Mouse (Mus musculus) forebrain, embryonic 12.5 days (tissue): ENCODE measurements around the gene Stmn1. TPM values are rescaled to one million over a fixed set of nuclear protein-coding genes. Genes with fewer than 3 reads are reported as not detected.

Experiments used
- ATAC-seq: fragments of 200-750 bp; cut with Nextera tagmentation; 2 replicates; pipeline ENCODE4 v1.8.0; 2017; ENCODE audit warnings: moderate TSS enrichment; ENCODE audit not compliant: low FRiP score
- H3K27ac ChIP-seq: fragments of 300-500 bp; sonication (generic); 2 replicates; pipeline ENCODE4 v1.5.1; 2016; ENCODE audit warnings: mild to moderate bottlenecking
- H3K27me3 ChIP-seq: fragments of 300-500 bp; sonication (generic); 2 replicates; pipeline ENCODE4 v1.6.1; 2016; ENCODE audit warnings: mild to moderate bottlenecking
- H3K36me3 ChIP-seq: fragments of 300-500 bp; sonication (generic); replicated peaks from 2 replicates; pipeline ENCODE4 v1.6.1; 2016; ENCODE audit warnings: mild to moderate bottlenecking
- H3K4me1 ChIP-seq: fragments of 300-500 bp; sonication (generic); 2 replicates; pipeline ENCODE4 v1.6.1; 2016
- H3K4me2 ChIP-seq: fragments of 300-500 bp; sonication (generic); 2 replicates; pipeline ENCODE4 v1.6.1; 2016; ENCODE audit warnings: mild to moderate bottlenecking, moderate library complexity
- H3K4me3 ChIP-seq: fragments of 300-500 bp; sonication (generic); replicated peaks from 2 replicates; pipeline ENCODE4 v1.5.1; 2016; ENCODE audit warnings: mild to moderate bottlenecking
- H3K9ac ChIP-seq: fragments of 300-500 bp; sonication (generic); 2 replicates; pipeline ENCODE4 v1.6.1; 2016; ENCODE audit warnings: mild to moderate bottlenecking
- H3K9me3 ChIP-seq: fragments of 300-500 bp; sonication (generic); 2 replicates; pipeline ENCODE4 v1.6.1; 2016
- WGBS: fragments of 180-500 bp; shearing (Covaris S2); methylation state at CpG from one replicate; pipeline ENCODE4 v1.1.7; 2016; 5-methylcytosine and 5-hydroxymethylcytosine counted together
- polyA plus RNA-seq: library from polyadenylated mRNA; unstranded; fragments of >200 nt; fragmentation: Nextera tagmentation; extraction: Ambion mirVana; gene quantifications from 2 replicates; pipeline ENCODE4 v1.2.1, GENCODE M21; 2016

The Stmn1 gene
- 4,517 and 4,745 TPM in 2 replicates for polyA plus RNA-seq

GRCm38 (mm10) chr4:134468215-134468575 is at the start of gene Stmn1:
Gene Stmn1 (plus strand): TSS chr4:134468320.
- under 1% methylated on average over 31 of the region's 31 CpGs for WGBS
- Histone ChIP-seq H3K27me3 (no peaks in the 10 kb centered on the region), H3K4me1 (peaks cover 44% of the 10 kb centered on the region), H3K36me3 (peaks cover 26% of the 10 kb centered on the region), H3K9ac (peak within 1 kb of the TSS; percentile 99), H3K4me2 (peak within 1 kb of the TSS; percentile 82), H3K4me3 (peak within 1 kb of the TSS; percentile 94), H3K9me3 (no peaks in the 10 kb centered on the region), H3K27ac (peak within 1 kb of the TSS; percentile 99)
- ATAC-seq, result peak; percentile 95

GRCm38 (mm10) chr4:134421971-134422370 is 46.1 kb upstream of the Stmn1 start:
- WGBS, result 72% methylated on average over 11 of the region's 11 CpGs
- H3K4me2 ChIP-seq, result no peak overlapping the region
- H3K27me3 ChIP-seq, result no peaks in the 10 kb centered on the region
- no peaks in the 10 kb centered on the region for H3K4me1 ChIP-seq
- no peak for ATAC-seq
- no peaks in the 10 kb centered on the region for H3K9me3 ChIP-seq
- no peak overlapping the region for H3K9ac ChIP-seq
- peaks cover 3% of the 10 kb centered on the region; the same call in 1 of the 2 replicates for H3K36me3 ChIP-seq
- H3K27ac ChIP-seq, result no peak overlapping the region
- H3K4me3 ChIP-seq, result no peak overlapping the region

DNA sequence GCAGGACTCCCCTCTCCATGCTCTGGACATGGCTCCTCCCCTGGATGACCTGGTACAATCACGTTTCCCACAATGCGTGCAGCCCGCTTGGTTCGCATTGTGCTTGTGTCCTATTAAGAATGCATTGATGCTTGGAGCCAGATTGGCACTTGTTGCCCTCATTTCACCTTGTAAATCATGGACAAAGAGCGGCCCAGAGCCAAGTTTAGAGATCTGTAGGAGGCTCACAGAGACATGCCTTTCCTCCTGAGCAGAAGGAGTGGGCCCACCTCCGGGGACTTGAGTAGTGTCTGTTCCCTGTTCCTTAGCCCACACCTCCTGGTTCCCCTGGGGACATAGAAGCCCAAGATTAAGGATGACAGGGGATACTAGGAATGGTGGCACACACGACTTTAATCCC is 44.2 kb upstream of the Stmn1 start:
- 76% methylated on average over 7 of the region's 7 CpGs for WGBS
- Histone ChIP-seq H3K27ac (no peak overlapping the region), H3K4me1 (no peaks in the 10 kb centered on the region), H3K9me3 (no peaks in the 10 kb centered on the region), H3K4me2 (no peak overlapping the region), H3K4me3 (no peak overlapping the region), H3K9ac (no peak overlapping the region), H3K36me3 (peaks cover 3% of the 10 kb centered on the region; the same call in 1 of the 2 replicates), H3K27me3 (no peaks in the 10 kb centered on the region)
- no peak for ATAC-seq

DNA sequence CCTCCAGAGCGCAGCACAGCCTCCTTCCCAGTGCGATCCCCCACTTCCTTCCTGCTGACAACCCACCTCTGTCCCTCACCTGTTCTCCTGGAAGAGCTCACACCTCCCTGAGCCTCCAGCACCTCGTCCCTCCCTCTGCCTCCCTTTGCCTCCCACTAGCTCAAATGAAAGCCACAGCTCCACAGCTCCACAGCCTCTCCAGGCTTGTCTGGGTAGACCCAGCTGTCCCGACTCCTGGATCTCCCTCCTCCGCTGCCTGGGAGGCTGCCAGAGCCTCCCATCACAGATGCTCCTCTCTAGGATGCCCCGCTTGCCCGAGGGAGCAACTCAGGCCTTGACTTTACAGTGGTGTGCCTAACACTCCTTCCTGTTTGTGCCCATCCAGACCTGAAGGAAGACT is 43.0 kb upstream of the Stmn1 start:
- no peak for ATAC-seq
- Histone ChIP-seq H3K27ac (no peak overlapping the region), H3K4me1 (peaks cover 6% of the 10 kb centered on the region)

GRCm38 (mm10) chr4:134430381-134431004 is 37.6 kb upstream of the Stmn1 start:
- no peaks in the 10 kb centered on the region for H3K36me3 ChIP-seq
- H3K27ac ChIP-seq, result peak overlapping the region; percentile 92
- 0 out of 2 replicates have a peak overlapping the region, but pooled peaks have one; percentile 8 for H3K9ac ChIP-seq
- no peaks in the 10 kb centered on the region for H3K9me3 ChIP-seq
- H3K27me3 ChIP-seq, result no peaks in the 10 kb centered on the region
- H3K4me2 ChIP-seq, result peak overlapping the region; percentile 17
- no peak overlapping the region for H3K4me3 ChIP-seq
- 39% methylated on average over 23 of the region's 23 CpGs for WGBS
- H3K4me1 ChIP-seq, result peaks cover 19% of the 10 kb centered on the region
- ATAC-seq, result peak; percentile 65

More for the DNA sequence above, 43.0 kb upstream of the Stmn1 start:
- Histone ChIP-seq H3K36me3 (peaks cover 3% of the 10 kb centered on the region; the same call in 1 of the 2 replicates), H3K9me3 (no peaks in the 10 kb centered on the region), H3K4me3 (no peak overlapping the region), H3K4me2 (no peak overlapping the region), H3K9ac (no peak overlapping the region), H3K27me3 (no peaks in the 10 kb centered on the region)
- WGBS, result 81% methylated on average over 7 of the region's 7 CpGs

GRCm38 (mm10) chr4:134432686-134433360 is 35.3 kb upstream of the Stmn1 start:
- Histone ChIP-seq H3K4me1 (peaks cover 23% of the 10 kb centered on the region), H3K27ac (no peak overlapping the region), H3K9ac (no peak overlapping the region), H3K9me3 (no peaks in the 10 kb centered on the region), H3K4me3 (no peak overlapping the region), H3K4me2 (no peak overlapping the region), H3K36me3 (no peaks in the 10 kb centered on the region), H3K27me3 (no peaks in the 10 kb centered on the region)
- ATAC-seq, result no peak
- WGBS, result 90% methylated on average over 15 of the region's 15 CpGs

DNA sequence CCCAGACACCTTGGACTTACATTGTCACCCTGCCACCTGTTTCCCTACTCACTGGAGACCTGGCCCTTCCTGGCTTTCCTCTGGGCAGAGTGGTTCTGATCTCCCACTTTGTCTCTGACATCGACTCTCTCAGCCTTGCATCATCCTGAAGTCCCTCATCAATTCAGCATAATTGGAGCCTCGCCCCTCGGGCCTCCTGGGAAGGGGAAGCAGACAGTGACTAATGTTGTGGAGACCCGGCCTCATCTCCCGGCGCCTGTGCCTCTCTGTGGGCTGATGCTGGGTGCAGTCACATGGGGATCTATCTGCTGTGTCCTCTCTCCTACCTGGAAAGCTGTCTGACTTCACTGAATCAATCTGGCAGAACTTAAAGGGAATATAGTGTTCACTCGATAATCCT is 31.9 kb upstream of the Stmn1 start:
- H3K27me3 ChIP-seq, result no peaks in the 10 kb centered on the region
- no peak overlapping the region for H3K4me2 ChIP-seq
- ATAC-seq, result no peak
- H3K9ac ChIP-seq, result no peak overlapping the region
- no peak overlapping the region for H3K4me3 ChIP-seq
- H3K9me3 ChIP-seq, result no peaks in the 10 kb centered on the region
- 61% methylated on average over 7 of the region's 7 CpGs for WGBS
- peaks cover 6% of the 10 kb centered on the region for H3K4me1 ChIP-seq
- no peaks in the 10 kb centered on the region for H3K36me3 ChIP-seq
- no peak overlapping the region for H3K27ac ChIP-seq

DNA sequence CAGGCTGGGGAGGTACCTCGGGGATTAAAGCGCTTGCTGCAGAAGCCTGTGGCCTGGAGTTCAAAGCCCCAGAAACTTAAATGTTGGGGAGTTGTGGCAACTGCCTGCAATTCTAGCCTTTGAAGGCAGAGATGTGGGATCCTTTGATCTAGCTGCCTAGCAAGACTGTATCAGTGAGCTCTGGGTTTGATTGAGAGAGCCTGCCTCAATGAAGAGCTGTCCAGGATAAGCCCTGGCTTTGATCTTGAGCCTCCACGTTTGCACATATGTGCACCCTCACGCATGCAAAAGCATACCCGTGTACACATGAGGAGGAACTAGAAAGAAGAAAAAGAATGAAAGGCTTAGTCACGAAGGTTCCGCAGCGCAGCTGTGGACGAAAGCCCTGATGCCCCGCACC is 31.5 kb upstream of the Stmn1 start:
- no peak for ATAC-seq
- no peaks in the 10 kb centered on the region for H3K9me3 ChIP-seq
- 0 out of 2 replicates have a peak overlapping the region, but pooled peaks have one; percentile 15 for H3K27ac ChIP-seq
- H3K27me3 ChIP-seq, result no peaks in the 10 kb centered on the region
- H3K4me1 ChIP-seq, result peaks cover 4% of the 10 kb centered on the region; the same call in 1 of the 2 replicates
- no peak overlapping the region for H3K9ac ChIP-seq
- WGBS, result 72% methylated on average over 10 of the region's 10 CpGs
- no peak overlapping the region for H3K4me2 ChIP-seq
- H3K4me3 ChIP-seq, result no peak overlapping the region
- no peaks in the 10 kb centered on the region for H3K36me3 ChIP-seq

GRCm38 (mm10) chr4:134439119-134439518 is 29.0 kb upstream of the Stmn1 start:
- no peaks in the 10 kb centered on the region for H3K27me3 ChIP-seq
- H3K4me3 ChIP-seq, result no peak overlapping the region
- H3K9ac ChIP-seq, result no peak overlapping the region
- no peak overlapping the region for H3K27ac ChIP-seq
- H3K4me2 ChIP-seq, result no peak overlapping the region
- H3K9me3 ChIP-seq, result no peaks in the 10 kb centered on the region
- no peaks in the 10 kb centered on the region for H3K36me3 ChIP-seq
- peaks cover 4% of the 10 kb centered on the region; the same call in 1 of the 2 replicates for H3K4me1 ChIP-seq
- ATAC-seq, result no peak
- WGBS, result 77% methylated on average over 3 of the region's 3 CpGs

GRCm38 (mm10) chr4:134439919-134440318 is 28.2 kb upstream of the Stmn1 start:
- no peak overlapping the region for H3K4me2 ChIP-seq
- WGBS, result 92% methylated on average over 4 of the region's 4 CpGs
- no peaks in the 10 kb centered on the region for H3K9me3 ChIP-seq
- no peaks in the 10 kb centered on the region for H3K27me3 ChIP-seq
- H3K4me1 ChIP-seq, result peaks cover 4% of the 10 kb centered on the region; the same call in 1 of the 2 replicates
- H3K9ac ChIP-seq, result no peak overlapping the region
- ATAC-seq, result no peak
- no peak overlapping the region for H3K27ac ChIP-seq
- no peaks in the 10 kb centered on the region for H3K36me3 ChIP-seq
- H3K4me3 ChIP-seq, result no peak overlapping the region

- no peaks in the 10 kb centered on the region for H3K27me3 ChIP-seq
- no peak overlapping the region for H3K27ac ChIP-seq
- H3K4me2 ChIP-seq, result no peak overlapping the region
- 88% methylated on average over 4 of the region's 4 CpGs for WGBS
- H3K36me3 ChIP-seq, result no peaks in the 10 kb centered on the region
- H3K9me3 ChIP-seq, result no peaks in the 10 kb centered on the region
- ATAC-seq, result no peak
- 0 out of 2 replicates have a peak, but pooled peaks cover 6% of the 10 kb centered on the region for H3K4me1 ChIP-seq
- no peak overlapping the region for H3K9ac ChIP-seq
- no peak overlapping the region for H3K4me3 ChIP-seq
Measured at GRCm38 (mm10) chr4:134442216-134442615, 25.9 kb upstream of the Stmn1 start.

DNA sequence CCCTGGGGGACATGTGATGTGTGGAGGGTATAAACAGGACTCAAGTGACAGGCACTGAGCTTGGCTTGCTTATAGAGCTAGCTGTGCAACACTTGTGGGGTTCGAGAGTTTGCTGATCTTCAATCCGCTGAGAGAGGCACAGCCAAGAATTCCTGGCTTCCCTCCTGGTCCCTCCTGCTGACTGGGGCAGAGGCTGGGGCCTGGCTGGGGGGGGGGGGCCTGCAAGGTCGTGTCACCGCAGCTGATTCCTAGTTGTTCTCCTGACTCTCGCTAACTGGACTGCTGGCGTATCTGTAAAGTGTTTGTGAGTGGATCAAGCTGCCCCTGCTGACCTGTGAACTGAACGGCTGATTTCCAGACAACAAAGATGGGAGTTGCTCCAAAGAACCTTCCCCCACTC is 24.5 kb upstream of the Stmn1 start:
- Histone ChIP-seq H3K4me2 (no peak overlapping the region), H3K9ac (no peak overlapping the region), H3K27me3 (no peaks in the 10 kb centered on the region), H3K4me3 (no peak overlapping the region), H3K36me3 (no peaks in the 10 kb centered on the region), H3K4me1 (peaks cover 15% of the 10 kb centered on the region), H3K9me3 (no peaks in the 10 kb centered on the region), H3K27ac (no peak overlapping the region)
- ATAC-seq, result no peak
- WGBS, result 57% methylated on average over 7 of the region's 7 CpGs

DNA sequence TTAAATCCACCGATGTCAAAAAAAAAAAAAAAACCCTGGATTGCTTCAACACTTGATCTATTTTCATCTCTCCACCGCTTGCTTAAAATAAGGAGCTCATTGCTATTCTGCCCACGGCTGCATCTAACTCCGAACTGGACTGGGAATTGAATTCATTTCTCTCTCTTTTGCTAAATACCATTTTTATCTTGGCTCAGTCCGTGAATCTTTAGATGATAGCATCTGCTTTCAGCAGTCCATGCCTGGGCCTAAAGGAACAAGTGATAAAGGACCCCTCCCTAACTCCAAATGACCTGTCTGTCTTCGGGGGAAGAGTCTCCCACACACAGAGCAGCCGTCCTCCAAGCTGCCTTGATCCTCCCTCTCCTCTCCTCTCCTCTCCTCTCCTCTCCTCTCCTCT is 23.2 kb upstream of the Stmn1 start:
- Histone ChIP-seq H3K4me1 (peaks cover 27% of the 10 kb centered on the region), H3K27ac (no peak overlapping the region), H3K4me2 (no peak overlapping the region), H3K4me3 (no peak overlapping the region), H3K9ac (no peak overlapping the region), H3K9me3 (no peaks in the 10 kb centered on the region), H3K36me3 (no peaks in the 10 kb centered on the region), H3K27me3 (no peaks in the 10 kb centered on the region)
- 64% methylated on average over 7 of the region's 7 CpGs for WGBS
- ATAC-seq, result no peak
